Mouse (Mus musculus) forebrain, embryonic 14.5 days (tissue): Measurements from ENCODE around the gene Cers6. TPM values are rescaled to one million over a fixed set of nuclear protein-coding genes. Genes with fewer than 3 reads are reported as not detected.

Experiments
- ATAC-seq: fragments of 200-750 bp; cut with Nextera tagmentation; 2 replicates; pipeline ENCODE4 v1.8.0; 2017; ENCODE audit warnings: mild to moderate bottlenecking, moderate library complexity
- DNase-seq: peaks from one replicate; pipeline ENCODE4 v3.0.0-alpha.2; 2015; ENCODE audit warnings: low spot score
- H3K27ac ChIP-seq: fragments of 300-500 bp; sonication (generic); 2 replicates; pipeline ENCODE4 v1.5.1; 2014; ENCODE audit warnings: low read depth, mild to moderate bottlenecking, control low read depth, low read length, moderate library complexity
- H3K27me3 ChIP-seq: fragments of 300-500 bp; sonication (generic); replicated peaks from 2 replicates; pipeline ENCODE4 v1.6.1; 2014; ENCODE audit warnings: low read length, control low read depth, mixed read lengths; ENCODE audit not compliant: control insufficient read depth, insufficient read depth
- H3K36me3 ChIP-seq: fragments of 300-500 bp; sonication (generic); 2 replicates; pipeline ENCODE4 v1.6.1; 2014; ENCODE audit warnings: low read length, control low read depth; ENCODE audit not compliant: control insufficient read depth, insufficient read depth
- H3K4me1 ChIP-seq: fragments of 300-500 bp; sonication (generic); 2 replicates; pipeline ENCODE4 v1.6.1; 2014; ENCODE audit warnings: antibody characterized with exemption, low read length, control low read depth; ENCODE audit not compliant: control insufficient read depth, insufficient read depth
- H3K4me2 ChIP-seq: fragments of 300-500 bp; sonication (generic); 2 replicates; pipeline ENCODE4 v1.6.1; 2014; ENCODE audit warnings: mild to moderate bottlenecking, control low read depth, low read length
- H3K4me3 ChIP-seq: fragments of 300-500 bp; sonication (generic); 2 replicates; pipeline ENCODE4 v1.5.1; 2014; ENCODE audit warnings: low read depth, low read length, control low read depth
- H3K9ac ChIP-seq: fragments of 300-500 bp; sonication (generic); 2 replicates; pipeline ENCODE4 v1.6.1; 2014; ENCODE audit warnings: mild to moderate bottlenecking, low read length, control low read depth, moderate library complexity
- H3K9me3 ChIP-seq: fragments of 300-500 bp; sonication (generic); replicated peaks from 2 replicates; pipeline ENCODE4 v1.6.1; 2016; ENCODE audit warnings: low read length, control low read depth, mixed read lengths; ENCODE audit not compliant: control insufficient read depth
- WGBS: fragments of 180-500 bp; shearing (Covaris S2); extraction: QIAGEN DNeasy Blood & Tissue Kit; methylation state at CpG from one replicate; pipeline ENCODE4 v1.1.7; 2014; 5-methylcytosine and 5-hydroxymethylcytosine counted together
- polyA plus RNA-seq: library from polyadenylated mRNA; unstranded; fragments of >200 nt; fragmentation: Nextera tagmentation; extraction: Ambion mirVana; gene quantifications from 2 replicates; pipeline ENCODE4 v1.2.1, GENCODE M21; 2014

Cers6 gene
- polyA plus RNA-seq, 1 experiment from 2014 or later: 57.3 TPM

GRCm38 (mm10) chr2:68906921-68907320 is 45.7 kb downstream of the Cers6 start:
- Histone ChIP-seq H3K27me3 (no peaks in the 10 kb centered on the region), H3K9me3 (no peaks in the 10 kb centered on the region), H3K27ac (no peak overlapping the region), H3K4me1 (no peaks in the 10 kb centered on the region), H3K9ac (no peak overlapping the region), H3K4me3 (no peak overlapping the region), H3K36me3 (no peaks in the 10 kb centered on the region), H3K4me2 (no peak overlapping the region)
- no peak for ATAC-seq
- WGBS: 85% methylated on average over 3 of the region's 3 CpGs
- DNase-seq: no peak

- H3K4me2 ChIP-seq: no peak overlapping the region
- H3K27ac ChIP-seq: no peak overlapping the region
- H3K4me3 ChIP-seq: no peak overlapping the region
- no peaks in the 10 kb centered on the region for H3K9me3 ChIP-seq
- DNase-seq: no peak
- ATAC-seq: no peak
- 86% methylated on average over 11 of the region's 11 CpGs for WGBS
- no peak overlapping the region for H3K9ac ChIP-seq
- no peaks in the 10 kb centered on the region for H3K27me3 ChIP-seq
- no peaks in the 10 kb centered on the region for H3K4me1 ChIP-seq
- no peaks in the 10 kb centered on the region for H3K36me3 ChIP-seq
These were observed 46.7 kb downstream of the Cers6 start for GRCm38 (mm10) chr2:68907721-68908463.

GRCm38 (mm10) chr2:68910727-68911126 is 49.5 kb downstream of the Cers6 start:
- ATAC-seq: no peak
- H3K9me3 ChIP-seq: no peaks in the 10 kb centered on the region
- WGBS: 91% methylated on average over 7 of the region's 7 CpGs
- no peaks in the 10 kb centered on the region for H3K27me3 ChIP-seq
- no peak overlapping the region for H3K9ac ChIP-seq
- no peak overlapping the region for H3K4me3 ChIP-seq
- H3K27ac ChIP-seq: no peak overlapping the region
- H3K36me3 ChIP-seq: no peaks in the 10 kb centered on the region
- no peak overlapping the region for H3K4me2 ChIP-seq
- DNase-seq: no peak
- no peaks in the 10 kb centered on the region for H3K4me1 ChIP-seq

GRCm38 (mm10) chr2:68911587-68912483 is 50.6 kb downstream of the Cers6 start:
- Histone ChIP-seq H3K9ac (no peak overlapping the region), H3K4me2 (no peak overlapping the region), H3K9me3 (no peaks in the 10 kb centered on the region), H3K36me3 (no peaks in the 10 kb centered on the region), H3K4me3 (no peak overlapping the region), H3K27ac (no peak overlapping the region), H3K4me1 (no peaks in the 10 kb centered on the region), H3K27me3 (no peaks in the 10 kb centered on the region)
- no peak for DNase-seq
- WGBS: 91% methylated on average over 12 of the region's 12 CpGs
- ATAC-seq: no peak

- Histone ChIP-seq H3K9me3 (no peaks in the 10 kb centered on the region), H3K36me3 (no peaks in the 10 kb centered on the region), H3K27me3 (no peaks in the 10 kb centered on the region), H3K27ac (no peak overlapping the region), H3K9ac (no peak overlapping the region), H3K4me2 (no peak overlapping the region), H3K4me1 (no peaks in the 10 kb centered on the region), H3K4me3 (no peak overlapping the region)
- ATAC-seq: no peak
- DNase-seq: no peak
These were observed 54.5 kb downstream of the Cers6 start for GRCm38 (mm10) chr2:68915742-68916141.

GRCm38 (mm10) chr2:68916299-68916698 is 55.1 kb downstream of the Cers6 start:
- Histone ChIP-seq H3K4me3 (no peak overlapping the region), H3K4me1 (no peaks in the 10 kb centered on the region), H3K4me2 (no peak overlapping the region), H3K9me3 (no peaks in the 10 kb centered on the region), H3K27me3 (no peaks in the 10 kb centered on the region), H3K27ac (no peak overlapping the region), H3K9ac (no peak overlapping the region), H3K36me3 (no peaks in the 10 kb centered on the region)
- DNase-seq (no peak), ATAC-seq (no peak)
- 95% methylated on average over 3 of the region's 3 CpGs for WGBS

GRCm38 (mm10) chr2:68917010-68917409 is 55.8 kb downstream of the Cers6 start:
- no peak for DNase-seq

GRCm38 (mm10) chr2:68917524-68917923 is 56.3 kb downstream of the Cers6 start:
- H3K27me3 ChIP-seq: no peaks in the 10 kb centered on the region
- H3K36me3 ChIP-seq: no peaks in the 10 kb centered on the region
- H3K4me2 ChIP-seq: no peak overlapping the region
- DNase-seq (no peak), ATAC-seq (no peak)
- no peaks in the 10 kb centered on the region for H3K9me3 ChIP-seq
- no peaks in the 10 kb centered on the region for H3K4me1 ChIP-seq
- WGBS: 76% methylated on average over 4 of the region's 4 CpGs
- no peak overlapping the region for H3K4me3 ChIP-seq
- no peak overlapping the region for H3K27ac ChIP-seq
- H3K9ac ChIP-seq: no peak overlapping the region

More at GRCm38 (mm10) chr2:68917010-68917409, 55.8 kb downstream of the Cers6 start:
- H3K36me3 ChIP-seq: no peaks in the 10 kb centered on the region
- no peak overlapping the region for H3K4me2 ChIP-seq
- no peaks in the 10 kb centered on the region for H3K27me3 ChIP-seq
- no peak overlapping the region for H3K4me3 ChIP-seq
- ATAC-seq: no peak
- H3K9me3 ChIP-seq: no peaks in the 10 kb centered on the region
- no peak overlapping the region for H3K9ac ChIP-seq
- H3K27ac ChIP-seq: no peak overlapping the region
- H3K4me1 ChIP-seq: no peaks in the 10 kb centered on the region

GRCm38 (mm10) chr2:68924344-68924743 is 63.1 kb downstream of the Cers6 start:
- no peak overlapping the region for H3K9ac ChIP-seq
- no peaks in the 10 kb centered on the region for H3K27me3 ChIP-seq
- 80% methylated on average over 9 of the region's 9 CpGs for WGBS
- H3K36me3 ChIP-seq: no peaks in the 10 kb centered on the region
- peak; percentile 26; the same call in 1 of the 2 replicates for ATAC-seq
- H3K9me3 ChIP-seq: no peaks in the 10 kb centered on the region
- no peak overlapping the region for H3K4me2 ChIP-seq
- no peak overlapping the region for H3K27ac ChIP-seq
- 0 out of 2 replicates have a peak, but pooled peaks cover 3% of the 10 kb centered on the region for H3K4me1 ChIP-seq
- H3K4me3 ChIP-seq: no peak overlapping the region
- peak; percentile 20 for DNase-seq
